Mouse (Mus musculus) gastrocnemius, postnatal 14 days (tissue): ENCODE measurements around the gene Kpna6. TPM values are rescaled to one million over a fixed set of nuclear protein-coding genes. Genes with fewer than 3 reads are reported as not detected.
A peak's percentile ranks its signal among the peaks of the same experiment; 100 is the strongest.

Source experiments
- DNase-seq: peaks from one replicate; pipeline ENCODE4 v3.0.0; 2021; ENCODE audit warnings: mixed read lengths
- intact Hi-C: fragments of 180-260 bp; cut with DNase I; formaldehyde crosslinking; loops from one replicate; pipeline ENCODE4 v1.15.1; 2025; ENCODE audit warnings: low total_unique reads
- total RNA-seq, 2 experiments: library from RNA; stranded (reverse); gene quantifications; 2 replicates each; pipeline ENCODE4 v1.2.3; 2021

The Kpna6 gene
- total RNA-seq, 2 experiments from 2014 or later = 62.8 to 64.2 TPM

GRCm38 (mm10) chr4:129661584-129661983, 11.0 kb downstream of the Kpna6 start:
- intact Hi-C loops = no loop called here
- no peak for DNase-seq

- intact Hi-C loops = no loop called here
- DNase-seq = no peak
Observed at GRCm38 (mm10) chr4:129654770-129655169, 17.8 kb downstream of the Kpna6 start.

GRCm38 (mm10) chr4:129650359-129650758, 22.2 kb downstream of the Kpna6 start:
- no peak for DNase-seq
- intact Hi-C loops = no loop called here

- DNase-seq = no peak
- intact Hi-C loops = loop anchor here (10.0 kb wide), 1 partner anchor 654 kb away; the partner anchor contains the start of gene Ak2
Observed at GRCm38 (mm10) chr4:129648656-129649055, 23.9 kb downstream of the Kpna6 start.

- intact Hi-C loops = loop anchor here (10.0 kb wide), 1 partner anchor 650 kb away; the partner anchor contains the start of gene Ak2
- DNase-seq = no peak
Observed at GRCm38 (mm10) chr4:129645204-129645603, 27.4 kb downstream of the Kpna6 start.

GRCm38 (mm10) chr4:129641756-129642155, 30.8 kb downstream of the Kpna6 start:
- no peak for DNase-seq
- intact Hi-C loops = loop anchor here (10.0 kb wide), 1 partner anchor 647 kb away; the partner anchor contains the start of gene Ak2

- intact Hi-C loops = loop anchor here (10.0 kb wide), 1 partner anchor 646 kb away; the partner anchor contains the start of gene Ak2
- DNase-seq = peak; percentile 97
Observed at GRCm38 (mm10) chr4:129640638-129641467, 31.7 kb downstream of the Kpna6 start, which contains the start of gene Txlna. Gene Txlna, minus strand, starts transcription at chr4:129641065.

- intact Hi-C loops = loop anchor here (10.0 kb wide), 1 partner anchor 645 kb away; the partner anchor contains the start of gene Ak2
Observed at GRCm38 (mm10) chr4:129640101-129640637, 32.4 kb downstream of the Kpna6 start.

GRCm38 (mm10) chr4:129639221-129639620, 33.3 kb downstream of the Kpna6 start:
- intact Hi-C loops = no loop called here

More at GRCm38 (mm10) chr4:129640101-129640637, 32.4 kb downstream of the Kpna6 start:
- peak; percentile 50 for DNase-seq

GRCm38 (mm10) chr4:129633852-129634251, 38.7 kb downstream of the Kpna6 start:
- DNase-seq = no peak
- intact Hi-C loops = no loop called here

More at GRCm38 (mm10) chr4:129639221-129639620, 33.3 kb downstream of the Kpna6 start:
- no peak for DNase-seq

- no peak for DNase-seq
- intact Hi-C loops = no loop called here
Observed at GRCm38 (mm10) chr4:129631867-129632266, 40.7 kb downstream of the Kpna6 start.

GRCm38 (mm10) chr4:129630944-129631343, 41.6 kb downstream of the Kpna6 start:
- intact Hi-C loops = no loop called here
- no peak for DNase-seq

- intact Hi-C loops = no loop called here
Observed at GRCm38 (mm10) chr4:129626035-129626434, 46.5 kb downstream of the Kpna6 start.

GRCm38 (mm10) chr4:129625496-129625895, 47.1 kb downstream of the Kpna6 start:
- intact Hi-C loops = no loop called here
- DNase-seq = no peak

More at GRCm38 (mm10) chr4:129626035-129626434, 46.5 kb downstream of the Kpna6 start:
- no peak for DNase-seq

- peak; percentile 57 for DNase-seq
- intact Hi-C loops = no loop called here
Observed at GRCm38 (mm10) chr4:129625029-129625370, 47.6 kb downstream of the Kpna6 start.

- intact Hi-C loops = no loop called here
- DNase-seq = peak; percentile 91
Observed at GRCm38 (mm10) chr4:129624281-129625028, 48.1 kb downstream of the Kpna6 start.

GRCm38 (mm10) chr4:129623681-129624091, 48.9 kb downstream of the Kpna6 start, which contains the start of gene Ccdc28b:
Gene Ccdc28b, minus strand, starts transcription at chr4:129623947.
- intact Hi-C loops = no loop called here
- peak; percentile 33 for DNase-seq

- DNase-seq = no peak
- intact Hi-C loops = no loop called here
Observed at GRCm38 (mm10) chr4:129622803-129623535, 49.6 kb downstream of the Kpna6 start.
